In genomic region chr15:79878725-79879136, GRCm38 (mm10) we compare ENCODE assay signal across 8 mouse cellular contexts. TPM values are rescaled to one million over a fixed set of nuclear protein-coding genes. Genes with fewer than 3 reads are reported as not detected.
A peak's percentile ranks its signal among the peaks of the same experiment; 100 is the strongest.
DNase-seq lines count a peak whose midpoint lies in the region; ATAC-seq and TF ChIP-seq lines count a peak whose summit lies in the region.

No protein-coding gene starts in this region.

- WGBS in heart, embryonic 15.5 days: 43% methylated on average over 6 of the region's 6 CpGs
- WGBS in lung, embryonic 16.5 days: 39% methylated on average over 6 of the region's 6 CpGs

- H3K4me1 ChIP-seq in ES-E14 (ENCODE audit: control insufficient read depth in 2 of 2, insufficient read depth in 2 of 2, low read length in 2 of 2, poor library complexity in 1 of 2): peaks cover 10 to 12% of the 10 kb centered on the region in 2 experiments
- H3K4me1 ChIP-seq in heart, embryonic 15.5 days (replicated peaks): peaks cover 31% of the 10 kb centered on the region
- peaks cover 23% of the 10 kb centered on the region for H3K4me1 ChIP-seq in lung, embryonic 16.5 days (replicated peaks; ENCODE audit: control insufficient read depth, insufficient read depth, low read length)

- ATAC-seq in heart, embryonic 15.5 days (replicated peaks; ENCODE audit: insufficient number of reproducible peaks, insufficient read depth, low FRiP score, low read depth): peak; percentile 3; the same call in 1 of the 2 replicates
- ATAC-seq in lung, embryonic 16.5 days (ENCODE audit: low read depth): peak; percentile 53

- peak overlapping the region; percentile 23 to 46 for H3K4me3 ChIP-seq in ES-E14 (ENCODE audit: insufficient read depth in 1 of 2, low read depth in 1 of 2, low read length in 2 of 2, poor library complexity in 1 of 2, severe bottlenecking in 1 of 2)
- H3K4me3 ChIP-seq in heart, embryonic 15.5 days: peak overlapping the region; percentile 17; the same call in 1 of the 2 replicates
- peak overlapping the region; percentile 16; the same call in 1 of the 2 replicates for H3K4me3 ChIP-seq in lung, embryonic 16.5 days (ENCODE audit: low read length)

- peak overlapping the region; percentile 74; the same call in 1 of the 2 replicates for H3K9ac ChIP-seq in ES-E14 (ENCODE audit: insufficient read depth, low read depth, low read length, poor library complexity, severe bottlenecking)
- H3K9ac ChIP-seq in heart, embryonic 15.5 days: 0 out of 2 replicates have a peak overlapping the region, but pooled peaks have one; percentile 16
- H3K9ac ChIP-seq in lung, embryonic 16.5 days (ENCODE audit: low read length): peak overlapping the region; percentile 54

- no peaks in the 10 kb centered on the region for H3K36me3 ChIP-seq in ES-E14 (ENCODE audit: control insufficient read depth, insufficient read depth, low read length, poor library complexity, severe bottlenecking)
- H3K36me3 ChIP-seq in heart, embryonic 15.5 days: no peaks in the 10 kb centered on the region
- no peaks in the 10 kb centered on the region for H3K36me3 ChIP-seq in lung, embryonic 16.5 days (ENCODE audit: control insufficient read depth, insufficient read depth, low read length)

- H3K9me3 ChIP-seq in ES-E14 (ENCODE audit: control insufficient read depth, insufficient read depth, low read depth, low read length): no peaks in the 10 kb centered on the region
- no peaks in the 10 kb centered on the region for H3K9me3 ChIP-seq in heart, embryonic 15.5 days (replicated peaks)
- no peaks in the 10 kb centered on the region for H3K9me3 ChIP-seq in lung, embryonic 16.5 days (ENCODE audit: control insufficient read depth, low read length)

- H3K4me2 ChIP-seq in heart, embryonic 15.5 days: peak overlapping the region; percentile 52
- H3K4me2 ChIP-seq in lung, embryonic 16.5 days (ENCODE audit: low read depth, low read length): peak overlapping the region; percentile 47

- no peaks in the 10 kb centered on the region for H3K27me3 ChIP-seq in heart, embryonic 15.5 days
- H3K27me3 ChIP-seq in lung, embryonic 16.5 days (ENCODE audit: control insufficient read depth, insufficient read depth, low read depth, low read length): no peaks in the 10 kb centered on the region

- H3K27ac ChIP-seq in ES-E14 (ENCODE audit: insufficient read depth, low read depth, low read length, poor library complexity, severe bottlenecking): peak overlapping the region; percentile 87
- H3K27ac ChIP-seq in heart, embryonic 15.5 days: peak overlapping the region; percentile 94
- peak overlapping the region; percentile 97 for H3K27ac ChIP-seq in lung, embryonic 16.5 days (ENCODE audit: low read length)

- intact Hi-C loops in heart, postnatal 25 days (cut with DNase I): no loop called here

- in situ Hi-C loops in ES-E14 (cut with MboI; ENCODE audit: low sequenced_read_pairs in 2 of 2, unreplicated experiment in 2 of 2): no loop called here

- DNase-seq in heart, adult 11 months: peak; percentile 97
- no peak for DNase-seq in heart, postnatal 25 days (ENCODE audit: low spot score)
- DNase-seq in ES-E14 (ENCODE audit: low read depth, low spot score): no peak
- DNase-seq in layer of hippocampus, adult 18-20 months (ENCODE audit: low spot score in 2 of 2): no peak
- no peak for DNase-seq in left cerebral cortex, adult 9 months (ENCODE audit: low spot score in 2 of 2)
- DNase-seq in right cerebral cortex, postnatal 36 days (ENCODE audit: low spot score in 2 of 2): no peak

TF ChIP-seq in ES-E14, 5 proteins besides CTCF, POLR2A, EP300 and RAD21:
- TF ChIP-seq ZNF384 (IDR thresholded peaks at IDR 0.05; ENCODE audit: low read depth, low read length): no peak
- no peak for TF ChIP-seq HCFC1 (IDR thresholded peaks at IDR 0.05; ENCODE audit: borderline replicate concordance, insufficient read depth, low read length)
- TF ChIP-seq CHD2 (IDR thresholded peaks at IDR 0.05; ENCODE audit: low read depth, low read length): no peak
- TF ChIP-seq ZC3H11A (IDR thresholded peaks at IDR 0.05; ENCODE audit: borderline replicate concordance, low read depth, low read length): no peak
- TF ChIP-seq MAFK (IDR thresholded peaks at IDR 0.05; ENCODE audit: insufficient read depth, low read depth, low read length): no peak
TF ChIP-seq in ES-E14: peak in this region for 0.

RNA-seq across cellular contexts. Expression of gene Apobec3, which starts 12.7 kb away (rescaled TPM):
- 1 to 10 TPM; 6.3 to 6.4 TPM for total RNA-seq in heart, postnatal 25 days (2021)
- total RNA-seq in ES-E14 (2012; rRNA removed): 39.9 and 42.4 TPM in 2 replicates
- polyA plus RNA-seq in heart, embryonic 15.5 days (2015; fragmentation: Nextera tagmentation; extraction: Ambion mirVana): 13.8 and 36.7 TPM in 2 replicates
- polyA plus RNA-seq in lung, embryonic 16.5 days (2015; fragmentation: Nextera tagmentation; extraction: Ambion mirVana): 43.2 and 52.8 TPM in 2 replicates
- 1 to 10 TPM; 4.3 to 4.4 TPM for total RNA-seq in layer of hippocampus, adult 18-20 months (2021)

RNA-seq across cellular contexts. Expression of gene Cbx6, which starts 44.2 kb away (rescaled TPM):
- 10 to 100 TPM; 27.9 to 33.5 TPM for total RNA-seq in heart, postnatal 25 days (2021)
- total RNA-seq in ES-E14 (2012; rRNA removed): 28.2 and 30.1 TPM in 2 replicates
- 52.1 and 65.7 TPM in 2 replicates for polyA plus RNA-seq in heart, embryonic 15.5 days (2015; fragmentation: Nextera tagmentation; extraction: Ambion mirVana)
- polyA plus RNA-seq in lung, embryonic 16.5 days (2015; fragmentation: Nextera tagmentation; extraction: Ambion mirVana): 73.5 and 80.7 TPM in 2 replicates
- 100 to 1,000 TPM; 321 to 326 TPM for total RNA-seq in layer of hippocampus, adult 18-20 months (2021)

RNA-seq across cellular contexts. Expression of gene Npcd, which starts 44.7 kb away (rescaled TPM):
- under 1 TPM in 1 of 2 experiments, not detected in 1; 0.26 TPM for total RNA-seq in heart, postnatal 25 days (2021)
- total RNA-seq in ES-E14 (2012; rRNA removed): 3.4 and 9.3 TPM in 2 replicates
- 0.27 TPM in 1 of 2 replicates, not detected in the other for polyA plus RNA-seq in heart, embryonic 15.5 days (2015; fragmentation: Nextera tagmentation; extraction: Ambion mirVana)
- 0.39 and 0.60 TPM in 2 replicates for polyA plus RNA-seq in lung, embryonic 16.5 days (2015; fragmentation: Nextera tagmentation; extraction: Ambion mirVana)
- 10 to 100 TPM; 10.9 to 18.8 TPM for total RNA-seq in layer of hippocampus, adult 18-20 months (2021)

Comparison
In these comparisons a context has a peak if more than half of its experiments do, and no peak if none do; other contexts are left out.
1. H3K9ac ChIP-seq: peak in every context shown above with its lines; median percentile 74 in ES-E14; 54 in lung, embryonic 16.5 days; 16 in heart, embryonic 15.5 days.
2. RNA of gene Cbx6, which starts 44.2 kb away (total RNA-seq): 321 to 326 TPM in layer of hippocampus, adult 18-20 months; 27.9 to 33.5 TPM in heart, postnatal 25 days and 28.2 to 30.1 TPM in ES-E14; every median in the first group is over 4 times any median in the second.
3. Peak in every context shown above with its lines, with median percentiles within 50 percentile points of each other: H3K27ac ChIP-seq and H3K4me3 ChIP-seq.